Mouse (Mus musculus): ENCODE data around the gene N4bp2.
"Not testable (repeated sequence)": the region's sequence is repeated elsewhere in the genome, so short reads cannot be mapped to it uniquely, and the experiment has no call there.

The N4bp2 gene

GRCm38 (mm10) chr5:65764786-65765634 is 1.7 kb downstream of the N4bp2 start:
- DNase-seq (ENCODE audit: low read depth): peak; percentile 95

DNA sequence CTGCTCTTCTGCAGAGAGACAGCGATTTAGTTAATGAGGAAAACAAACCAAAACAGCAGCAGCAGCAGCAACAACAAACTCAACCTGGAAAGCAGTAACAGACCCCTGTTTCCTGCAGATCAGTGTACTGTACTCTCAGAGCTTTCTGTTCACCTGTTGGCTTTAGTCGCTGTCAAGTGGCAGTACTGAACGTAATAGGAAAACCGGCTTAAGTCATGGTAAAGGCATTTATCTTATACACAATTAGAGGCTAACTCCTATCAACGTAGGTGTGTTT is 2.3 kb downstream of the N4bp2 start:
- DNase-seq (ENCODE audit: low read depth): no peak

- DNase-seq (ENCODE audit: low read depth): no peak
Measured at GRCm38 (mm10) chr5:65768007-65768406, 4.7 kb downstream of the N4bp2 start.

DNA sequence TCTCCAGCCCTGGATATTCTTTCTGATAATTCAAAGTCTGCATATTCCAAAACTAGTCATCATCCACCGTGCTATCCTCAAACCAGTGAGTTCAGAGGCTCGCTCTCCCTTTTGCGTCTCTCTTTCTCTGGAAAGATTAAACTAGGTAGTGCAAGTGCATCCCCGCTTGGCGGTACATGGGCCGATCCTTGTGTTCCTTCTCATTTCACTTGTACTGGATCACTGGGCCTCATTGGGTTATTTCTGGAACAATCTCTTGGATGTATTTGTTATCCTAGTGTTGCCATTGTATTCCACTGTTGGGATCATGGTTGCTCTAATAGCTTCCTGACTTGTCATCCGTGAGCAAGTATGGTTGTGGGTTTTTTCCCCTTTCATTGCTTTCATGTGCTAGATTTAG is 6.7 kb downstream of the N4bp2 start:
- no peak for DNase-seq (ENCODE audit: low read depth)

DNA sequence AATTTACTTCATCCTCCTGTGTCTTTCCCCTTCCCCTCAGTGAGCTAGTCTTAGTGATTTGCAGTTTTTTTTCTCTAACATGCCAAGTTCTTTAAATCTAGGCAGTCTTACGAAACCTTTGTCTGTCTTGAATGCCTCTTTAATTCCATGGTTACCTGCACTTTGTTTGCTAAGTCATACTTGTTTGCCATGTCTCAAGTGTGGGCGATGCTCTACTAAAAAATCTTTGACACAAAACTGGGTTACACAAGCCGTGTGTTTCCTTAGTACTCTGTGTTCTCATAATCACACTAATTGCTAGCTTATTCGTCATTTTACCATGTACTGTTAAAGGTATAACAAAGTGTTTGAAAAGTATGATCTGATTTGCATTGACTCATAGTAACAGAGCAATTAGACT is 7.2 kb downstream of the N4bp2 start:
- DNase-seq (ENCODE audit: low read depth): no peak

- not testable (repeated sequence) for DNase-seq (ENCODE audit: low read depth)
Measured at GRCm38 (mm10) chr5:65773957-65774356, 10.6 kb downstream of the N4bp2 start.

DNA sequence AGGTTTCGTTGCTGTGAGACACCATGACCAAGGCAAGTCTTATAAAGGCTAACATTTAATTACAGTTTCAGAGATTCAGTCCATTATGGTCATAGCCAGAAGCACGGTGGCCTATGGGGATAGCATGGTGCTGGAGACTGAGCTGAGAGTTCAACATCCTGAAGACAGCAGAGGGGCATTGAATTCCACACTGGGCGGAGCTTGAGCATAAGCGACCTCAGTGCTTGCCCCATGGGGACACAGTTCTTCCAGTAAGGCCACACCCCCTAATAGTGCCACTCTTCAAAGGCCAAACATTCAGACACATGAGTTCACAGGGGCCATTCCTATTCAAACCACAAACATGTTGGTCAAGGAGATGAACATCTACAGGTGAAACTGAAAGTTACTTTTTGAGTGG is 12.8 kb downstream of the N4bp2 start:
- no peak for DNase-seq (ENCODE audit: low read depth)

GRCm38 (mm10) chr5:65776907-65777306 is 13.6 kb downstream of the N4bp2 start:
- no peak for DNase-seq (ENCODE audit: low read depth)

- not testable (repeated sequence) for DNase-seq (ENCODE audit: low read depth)
Measured at GRCm38 (mm10) chr5:65778986-65779385, 15.7 kb downstream of the N4bp2 start.

DNA sequence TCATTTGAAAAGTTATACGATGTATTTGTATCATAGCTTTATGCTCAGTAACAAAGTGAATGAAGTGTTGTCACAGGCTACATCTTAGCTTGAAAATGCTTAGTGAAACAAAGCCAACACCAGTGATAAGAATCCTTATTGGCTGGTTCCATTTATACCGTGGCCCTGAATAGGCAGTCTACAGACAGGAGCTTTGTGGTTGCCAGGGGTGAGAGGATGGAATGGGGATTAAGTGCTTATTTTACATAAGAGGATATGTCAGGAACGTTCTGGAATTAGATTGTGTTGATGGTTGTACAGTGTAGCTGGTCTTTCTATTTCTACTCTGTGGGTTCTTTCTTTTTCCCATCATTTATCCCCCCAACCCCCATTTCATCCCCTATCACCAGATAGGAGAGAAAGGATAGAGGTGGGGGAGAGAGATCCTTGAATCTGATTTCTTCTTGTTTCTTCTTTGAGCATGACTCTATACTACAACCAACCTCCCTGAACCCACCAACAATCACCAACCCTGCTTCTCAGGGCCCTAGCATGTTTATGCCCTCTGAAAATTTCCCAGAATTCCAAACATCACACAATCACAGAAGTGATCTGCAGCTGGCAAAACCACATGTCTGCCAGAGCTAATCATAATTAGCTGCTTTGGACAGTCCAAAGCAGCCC is 16.2 kb downstream of the N4bp2 start:
- no peak for DNase-seq (ENCODE audit: low read depth)

GRCm38 (mm10) chr5:65781147-65781715 is 17.9 kb downstream of the N4bp2 start:
- DNase-seq (ENCODE audit: low read depth): no peak

DNA sequence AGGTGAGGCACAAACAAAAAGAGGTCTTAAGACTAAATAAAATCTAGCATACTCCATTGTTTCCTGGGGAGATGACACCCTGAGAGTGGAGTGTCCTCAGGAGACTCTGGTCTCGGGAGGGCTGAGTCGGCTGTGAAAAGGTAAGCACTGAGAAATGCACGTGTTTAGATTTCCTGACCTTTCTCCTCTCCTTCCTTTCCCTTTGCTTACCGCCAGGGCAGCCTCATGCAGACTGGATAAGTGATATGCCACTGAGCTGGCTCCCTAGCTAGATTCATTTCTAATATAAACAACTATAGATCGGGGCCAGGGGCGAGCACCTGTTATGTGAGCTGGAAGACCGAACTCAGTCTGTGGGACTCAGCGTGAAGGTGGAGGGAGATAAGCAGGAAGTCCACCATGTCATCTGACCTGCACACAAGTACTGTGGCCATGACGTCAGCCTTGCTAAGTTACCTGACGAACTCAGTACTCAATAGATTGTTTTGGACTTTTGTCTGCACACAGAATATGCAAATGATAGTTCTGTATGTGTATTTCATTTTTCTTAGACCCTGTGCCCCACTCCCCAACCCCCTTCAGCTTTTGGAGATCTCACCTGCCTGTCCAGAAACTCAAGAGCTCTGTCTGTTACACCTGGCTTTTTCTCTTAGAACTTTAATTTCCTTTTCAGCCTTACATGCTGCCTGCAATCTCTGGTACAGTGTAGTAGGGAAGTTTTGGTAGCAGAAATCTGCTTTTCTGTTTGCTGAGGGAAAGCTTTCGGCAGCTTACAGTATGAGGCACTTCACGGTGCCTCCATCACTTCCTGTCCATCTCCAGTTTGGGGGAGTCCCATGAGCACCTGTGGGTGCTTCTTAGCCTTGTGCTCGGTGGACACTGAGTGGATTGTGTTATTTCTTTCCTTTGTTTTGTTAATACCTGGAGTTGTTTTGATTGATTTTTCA is 18.7 kb downstream of the N4bp2 start:
- no peak for DNase-seq (ENCODE audit: low read depth)

DNA sequence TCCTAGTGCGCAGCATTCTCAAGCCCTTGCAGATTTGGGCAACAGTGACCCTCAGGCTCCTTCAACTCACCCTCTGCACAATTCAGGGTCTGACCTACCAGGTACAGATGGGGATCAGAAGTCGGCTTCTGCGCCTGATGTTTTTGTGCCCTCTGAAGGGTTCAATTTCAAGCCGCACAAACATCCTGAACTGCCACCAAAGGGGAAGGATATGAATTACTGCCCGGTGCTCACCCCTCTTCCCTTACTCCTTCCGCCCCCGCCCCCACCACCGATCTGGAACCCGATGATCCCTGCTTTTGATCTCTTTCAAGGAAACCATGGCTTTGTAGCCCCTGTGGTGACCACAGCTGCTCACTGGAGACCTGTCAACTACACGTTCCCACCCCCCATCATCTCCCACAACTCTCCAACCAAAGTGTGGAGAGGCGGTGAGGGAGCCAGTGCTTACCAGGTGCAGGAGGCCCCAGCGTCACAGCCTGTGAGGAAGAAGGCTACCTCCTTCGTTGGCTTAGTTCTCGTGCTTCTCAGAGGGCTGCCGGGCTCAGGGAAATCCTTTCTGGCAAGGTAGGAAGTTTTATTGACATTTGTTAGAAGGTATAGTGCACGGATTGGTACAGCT is 27.4 kb downstream of the N4bp2 start:
- DNase-seq (ENCODE audit: low read depth): no peak

GRCm38 (mm10) chr5:65794202-65794601 is 30.9 kb downstream of the N4bp2 start:
- DNase-seq (ENCODE audit: low read depth): no peak

- no peak for DNase-seq (ENCODE audit: low read depth)
Measured at GRCm38 (mm10) chr5:65794702-65795101, 31.4 kb downstream of the N4bp2 start.

GRCm38 (mm10) chr5:65795293-65795993 is 32.1 kb downstream of the N4bp2 start:
- peak; percentile 20 for DNase-seq (ENCODE audit: low read depth)

DNA sequence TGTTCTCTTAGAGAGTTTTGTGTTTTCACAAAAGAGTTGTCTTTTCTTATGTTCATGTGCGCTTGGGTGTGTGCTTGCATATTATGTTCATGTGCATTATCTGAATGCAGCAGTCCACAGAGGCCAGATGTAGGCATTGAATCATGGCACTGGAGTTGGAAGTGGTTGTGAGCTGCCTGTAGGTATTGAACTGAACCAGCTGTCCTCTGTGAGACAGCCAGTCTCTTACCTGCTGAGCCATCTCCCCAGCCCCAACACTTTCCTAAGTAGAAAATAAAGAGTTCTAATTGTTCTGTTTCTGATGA is 32.6 kb downstream of the N4bp2 start:
- no peak for DNase-seq (ENCODE audit: low read depth)

DNA sequence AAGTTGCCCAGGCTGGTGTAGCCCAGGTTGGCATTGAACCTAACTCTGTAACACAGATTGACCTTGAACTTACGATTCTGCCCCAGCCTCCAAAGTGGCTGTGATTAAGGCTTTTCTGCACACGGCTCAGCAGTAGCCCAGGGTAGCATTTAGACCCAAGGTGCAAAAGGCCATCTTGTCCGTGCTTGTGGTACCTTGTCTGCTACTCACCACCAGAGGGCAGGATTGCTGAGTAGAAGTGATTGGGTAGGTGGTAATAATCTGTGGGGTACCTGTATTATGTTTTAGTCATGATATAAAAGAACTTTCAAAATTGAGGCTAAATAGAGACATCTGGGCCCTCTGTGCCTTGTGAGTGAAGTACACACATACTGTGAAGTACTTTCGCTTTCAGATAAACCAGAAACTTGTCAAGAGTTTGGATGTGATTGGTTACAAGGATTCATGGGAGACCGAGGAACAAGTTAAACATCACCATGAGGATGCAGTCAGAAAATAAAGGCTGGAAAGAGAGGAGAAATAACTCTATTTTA is 60.3 kb downstream of the N4bp2 start:
- peak; percentile 83 for DNase-seq (ENCODE audit: low read depth)

- DNase-seq (ENCODE audit: low read depth): peak; percentile 56
Measured at GRCm38 (mm10) chr5:65826476-65826875, 63.2 kb downstream of the N4bp2 start.

DNA sequence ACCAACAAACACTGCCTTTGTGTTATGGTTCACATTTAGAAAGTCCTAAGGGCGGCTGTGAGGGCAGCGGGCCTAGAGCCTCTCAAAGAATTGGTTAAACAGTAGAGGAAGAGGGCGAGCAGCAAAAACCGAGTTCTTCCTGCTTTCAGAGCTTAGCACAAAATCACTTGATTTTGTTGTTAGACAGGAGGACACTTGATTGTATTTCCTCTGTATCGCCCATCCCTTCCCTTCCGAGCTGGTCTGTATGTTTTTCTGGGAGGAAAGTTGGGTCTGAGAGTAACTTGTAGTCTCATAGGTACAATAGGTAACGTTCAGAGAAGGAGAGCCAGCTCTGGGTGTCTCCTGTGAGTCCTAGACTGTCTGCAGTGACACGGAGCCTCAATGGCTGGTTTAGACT is 63.8 kb downstream of the N4bp2 start:
- peak; percentile 68 for DNase-seq (ENCODE audit: low read depth)

DNA sequence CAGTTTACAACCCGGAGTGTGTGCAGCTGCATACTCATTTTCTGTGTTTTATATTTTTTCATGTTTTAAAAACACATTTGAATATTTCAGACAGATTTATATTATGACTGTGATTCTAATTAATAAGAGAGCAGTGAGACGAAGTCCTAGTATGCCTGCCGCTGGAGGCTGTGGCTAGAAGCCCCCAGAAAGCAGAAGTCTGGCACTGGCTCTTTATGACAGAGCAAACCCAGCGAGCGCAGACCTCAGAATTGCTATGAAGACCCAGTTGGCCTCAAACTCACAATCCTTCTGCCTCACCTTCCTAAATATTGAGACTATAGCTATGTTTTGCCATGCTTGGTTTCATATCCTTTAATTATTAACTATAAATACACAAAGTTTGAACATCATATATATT is 64.9 kb downstream of the N4bp2 start:
- no peak for DNase-seq (ENCODE audit: low read depth)
